Comparison of ENCODE assay signal across 9 mouse cellular contexts in genomic region chr12:81808596-81808995, GRCm38 (mm10).
"Had no signal": no experiment of that assay in that cellular context is flagged by ENCODE, and none has a peak within 500 bp of the region (broad histone marks: within the 10 kb centered on the region; RNA-seq: fewer than 3 reads in every experiment).

No protein-coding gene starts in this region.

- ATAC-seq: liver, embryonic 12.5 days had no signal

- H3K4me2 ChIP-seq: limb, embryonic 15.5 days had no signal

- H3K27me3 ChIP-seq: limb, embryonic 15.5 days had no signal

- H3K27ac ChIP-seq: kidney, postnatal 0 days; limb, embryonic 15.5 days; liver, embryonic 12.5 days; midbrain, embryonic 12.5 days had no signal

- H3K9me3 ChIP-seq: limb, embryonic 15.5 days; liver, embryonic 12.5 days; midbrain, embryonic 12.5 days had no signal

- H3K4me3 ChIP-seq: limb, embryonic 15.5 days; liver, embryonic 12.5 days; midbrain, embryonic 12.5 days had no signal

- DNase-seq: layer of hippocampus, adult 9-11 months; layer of hippocampus, postnatal 36 days; right cerebral cortex, postnatal 14 days; thymus, postnatal 36 days had no signal

- H3K9ac ChIP-seq: limb, embryonic 15.5 days; liver, embryonic 12.5 days; lung, embryonic 14.5 days; midbrain, embryonic 12.5 days had no signal

- H3K36me3 ChIP-seq: limb, embryonic 15.5 days; liver, embryonic 12.5 days; midbrain, embryonic 12.5 days had no signal
